Mouse (Mus musculus) midbrain, embryonic 13.5 days (tissue): ENCODE data around the gene Immp2l. TPM values are rescaled to one million over a fixed set of nuclear protein-coding genes. Genes with fewer than 3 reads are reported as not detected.

Experiments used
- ATAC-seq: fragments of 200-750 bp; cut with Nextera tagmentation; 2 replicates; pipeline ENCODE4 v1.8.0; 2017; ENCODE audit warnings: mild to moderate bottlenecking, moderate TSS enrichment, moderate library complexity
- H3K27ac ChIP-seq: fragments of 300-500 bp; sonication (generic); 2 replicates; pipeline ENCODE4 v1.5.1; 2015; ENCODE audit warnings: inconsistent platforms, mild to moderate bottlenecking, moderate library complexity
- H3K27me3 ChIP-seq: fragments of 300-500 bp; sonication (generic); 2 replicates; pipeline ENCODE4 v1.6.1; 2015; ENCODE audit warnings: mild to moderate bottlenecking, inconsistent platforms
- H3K36me3 ChIP-seq: fragments of 300-500 bp; sonication (generic); 2 replicates; pipeline ENCODE4 v1.6.1; 2015; ENCODE audit warnings: mild to moderate bottlenecking, inconsistent platforms
- H3K4me1 ChIP-seq: fragments of 300-500 bp; sonication (generic); replicated peaks from 2 replicates; pipeline ENCODE4 v1.6.1; 2015; ENCODE audit warnings: inconsistent platforms
- H3K4me2 ChIP-seq: fragments of 300-500 bp; sonication (generic); replicated peaks from 2 replicates; pipeline ENCODE4 v1.6.1; 2015; ENCODE audit warnings: moderate library complexity, mild to moderate bottlenecking, inconsistent platforms
- H3K4me3 ChIP-seq: fragments of 300-500 bp; sonication (generic); replicated peaks from 2 replicates; pipeline ENCODE4 v1.5.1; 2015; ENCODE audit warnings: mild to moderate bottlenecking, inconsistent platforms
- H3K9ac ChIP-seq: fragments of 300-500 bp; sonication (generic); replicated peaks from 2 replicates; pipeline ENCODE4 v1.6.1; 2015; ENCODE audit warnings: mild to moderate bottlenecking, inconsistent platforms
- H3K9me3 ChIP-seq: fragments of 300-500 bp; sonication (generic); 2 replicates; pipeline ENCODE4 v1.6.1; 2016; ENCODE audit warnings: mild to moderate bottlenecking, inconsistent platforms
- WGBS: fragments of 180-500 bp; shearing (Covaris S2); methylation state at CpG from one replicate; pipeline ENCODE4 v1.1.7; 2015; 5-methylcytosine and 5-hydroxymethylcytosine counted together
- polyA plus RNA-seq: library from polyadenylated mRNA; unstranded; fragments of >200 nt; fragmentation: Nextera tagmentation; extraction: Ambion mirVana; gene quantifications from 2 replicates; pipeline ENCODE4 v1.2.1, GENCODE M21; 2015

The Immp2l gene
- polyA plus RNA-seq, 1 experiment from 2014 or later, result 5.5 TPM

- no peaks in the 10 kb centered on the region for H3K27me3 ChIP-seq
- no peaks in the 10 kb centered on the region for H3K36me3 ChIP-seq
- H3K4me3 ChIP-seq, result no peak overlapping the region
- H3K4me2 ChIP-seq, result no peak overlapping the region
- WGBS, result 75% methylated on average over 11 of the region's 11 CpGs
- H3K4me1 ChIP-seq, result no peaks in the 10 kb centered on the region
- no peaks in the 10 kb centered on the region for H3K9me3 ChIP-seq
- H3K27ac ChIP-seq, result no peak overlapping the region
- H3K9ac ChIP-seq, result no peak overlapping the region
- no peak for ATAC-seq
These were observed 30.3 kb downstream of the Immp2l start for GRCm38 (mm10) chr12:41054006-41054791.

GRCm38 (mm10) chr12:41055941-41056340 is 32.1 kb downstream of the Immp2l start:
- no peaks in the 10 kb centered on the region for H3K36me3 ChIP-seq
- H3K9ac ChIP-seq, result no peak overlapping the region
- no peak overlapping the region for H3K4me3 ChIP-seq
- no peak overlapping the region for H3K4me2 ChIP-seq
- H3K27ac ChIP-seq, result no peak overlapping the region
- H3K9me3 ChIP-seq, result no peaks in the 10 kb centered on the region
- ATAC-seq, result no peak
- no peaks in the 10 kb centered on the region for H3K27me3 ChIP-seq
- no peaks in the 10 kb centered on the region for H3K4me1 ChIP-seq

- Histone ChIP-seq H3K4me1 (no peaks in the 10 kb centered on the region), H3K36me3 (no peaks in the 10 kb centered on the region), H3K27ac (no peak overlapping the region), H3K9me3 (no peaks in the 10 kb centered on the region), H3K4me3 (no peak overlapping the region), H3K27me3 (no peaks in the 10 kb centered on the region), H3K4me2 (no peak overlapping the region), H3K9ac (no peak overlapping the region)
- 87% methylated on average over 3 of the region's 3 CpGs for WGBS
- ATAC-seq, result no peak
These were observed 39.4 kb downstream of the Immp2l start for GRCm38 (mm10) chr12:41063281-41063680.

GRCm38 (mm10) chr12:41081843-41082242 is 58.0 kb downstream of the Immp2l start:
- WGBS, result 91% methylated on average over 1 of the region's 1 CpGs
- H3K4me2 ChIP-seq, result no peak overlapping the region
- H3K9me3 ChIP-seq, result 0 out of 2 replicates have a peak, but pooled peaks cover 3% of the 10 kb centered on the region
- H3K4me1 ChIP-seq, result peaks cover 3% of the 10 kb centered on the region; the same call in 1 of the 2 replicates
- H3K27ac ChIP-seq, result no peak overlapping the region
- ATAC-seq, result no peak
- no peaks in the 10 kb centered on the region for H3K36me3 ChIP-seq
- H3K27me3 ChIP-seq, result no peaks in the 10 kb centered on the region
- no peak overlapping the region for H3K4me3 ChIP-seq
- no peak overlapping the region for H3K9ac ChIP-seq

- no peak for ATAC-seq
- Histone ChIP-seq H3K4me2 (no peak overlapping the region), H3K9ac (no peak overlapping the region), H3K4me3 (no peak overlapping the region), H3K9me3 (0 out of 2 replicates have a peak, but pooled peaks cover 3% of the 10 kb centered on the region), H3K27me3 (no peaks in the 10 kb centered on the region), H3K4me1 (peaks cover 3% of the 10 kb centered on the region; the same call in 1 of the 2 replicates), H3K27ac (no peak overlapping the region), H3K36me3 (no peaks in the 10 kb centered on the region)
- WGBS, result 86% methylated on average over 2 of the region's 2 CpGs
These were observed 60.6 kb downstream of the Immp2l start for GRCm38 (mm10) chr12:41084370-41085089.

GRCm38 (mm10) chr12:41089931-41090366 is 66.1 kb downstream of the Immp2l start:
- H3K9me3 ChIP-seq, result no peaks in the 10 kb centered on the region
- no peaks in the 10 kb centered on the region for H3K36me3 ChIP-seq
- H3K27me3 ChIP-seq, result no peaks in the 10 kb centered on the region
- no peak overlapping the region for H3K27ac ChIP-seq
- 91% methylated on average over 5 of the region's 5 CpGs for WGBS
- no peak for ATAC-seq
- no peak overlapping the region for H3K4me2 ChIP-seq
- H3K9ac ChIP-seq, result no peak overlapping the region
- peaks cover 3% of the 10 kb centered on the region; the same call in 1 of the 2 replicates for H3K4me1 ChIP-seq
- no peak overlapping the region for H3K4me3 ChIP-seq

- no peak overlapping the region for H3K4me2 ChIP-seq
- no peaks in the 10 kb centered on the region for H3K36me3 ChIP-seq
- no peak overlapping the region for H3K27ac ChIP-seq
- no peaks in the 10 kb centered on the region for H3K27me3 ChIP-seq
- no peak overlapping the region for H3K4me3 ChIP-seq
- H3K9ac ChIP-seq, result no peak overlapping the region
- ATAC-seq, result no peak
- no peaks in the 10 kb centered on the region for H3K9me3 ChIP-seq
- 85% methylated on average over 2 of the region's 2 CpGs for WGBS
- H3K4me1 ChIP-seq, result peaks cover 3% of the 10 kb centered on the region; the same call in 1 of the 2 replicates
These were observed 66.9 kb downstream of the Immp2l start for GRCm38 (mm10) chr12:41090771-41091170.

GRCm38 (mm10) chr12:41091316-41091715 is 67.4 kb downstream of the Immp2l start:
- no peak for ATAC-seq

GRCm38 (mm10) chr12:41096045-41096444 is 72.2 kb downstream of the Immp2l start:
- no peaks in the 10 kb centered on the region for H3K9me3 ChIP-seq
- WGBS, result 63% methylated on average over 4 of the region's 4 CpGs
- H3K4me2 ChIP-seq, result no peak overlapping the region
- H3K27me3 ChIP-seq, result no peaks in the 10 kb centered on the region
- H3K9ac ChIP-seq, result no peak overlapping the region
- no peaks in the 10 kb centered on the region for H3K36me3 ChIP-seq
- ATAC-seq, result no peak
- no peaks in the 10 kb centered on the region for H3K4me1 ChIP-seq
- no peak overlapping the region for H3K27ac ChIP-seq
- no peak overlapping the region for H3K4me3 ChIP-seq

More at GRCm38 (mm10) chr12:41091316-41091715, 67.4 kb downstream of the Immp2l start:
- H3K4me3 ChIP-seq, result no peak overlapping the region
- H3K4me2 ChIP-seq, result no peak overlapping the region
- H3K27me3 ChIP-seq, result no peaks in the 10 kb centered on the region
- 86% methylated on average over 2 of the region's 2 CpGs for WGBS
- H3K4me1 ChIP-seq, result no peaks in the 10 kb centered on the region
- no peak overlapping the region for H3K27ac ChIP-seq
- no peaks in the 10 kb centered on the region for H3K36me3 ChIP-seq
- no peaks in the 10 kb centered on the region for H3K9me3 ChIP-seq
- no peak overlapping the region for H3K9ac ChIP-seq

- no peaks in the 10 kb centered on the region for H3K36me3 ChIP-seq
- H3K4me2 ChIP-seq, result no peak overlapping the region
- WGBS, result 55% methylated on average over 5 of the region's 5 CpGs
- H3K9ac ChIP-seq, result no peak overlapping the region
- no peaks in the 10 kb centered on the region for H3K27me3 ChIP-seq
- H3K9me3 ChIP-seq, result no peaks in the 10 kb centered on the region
- no peak overlapping the region for H3K27ac ChIP-seq
- H3K4me3 ChIP-seq, result no peak overlapping the region
- ATAC-seq, result no peak
- H3K4me1 ChIP-seq, result no peaks in the 10 kb centered on the region
These were observed 73.5 kb downstream of the Immp2l start for GRCm38 (mm10) chr12:41097406-41097805.

GRCm38 (mm10) chr12:41109011-41109410 is 85.1 kb downstream of the Immp2l start:
- Histone ChIP-seq H3K27ac (no peak overlapping the region), H3K9me3 (no peaks in the 10 kb centered on the region), H3K9ac (no peak overlapping the region), H3K4me3 (no peak overlapping the region), H3K27me3 (no peaks in the 10 kb centered on the region), H3K4me1 (no peaks in the 10 kb centered on the region), H3K4me2 (no peak overlapping the region), H3K36me3 (no peaks in the 10 kb centered on the region)
- WGBS, result 13% methylated on average over 2 of the region's 2 CpGs
- no peak for ATAC-seq

GRCm38 (mm10) chr12:41111456-41111855 is 87.6 kb downstream of the Immp2l start:
- no peaks in the 10 kb centered on the region for H3K9me3 ChIP-seq
- no peak overlapping the region for H3K4me3 ChIP-seq
- H3K9ac ChIP-seq, result no peak overlapping the region
- H3K4me1 ChIP-seq, result no peaks in the 10 kb centered on the region
- H3K36me3 ChIP-seq, result no peaks in the 10 kb centered on the region
- H3K27me3 ChIP-seq, result no peaks in the 10 kb centered on the region
- no peak overlapping the region for H3K27ac ChIP-seq
- WGBS, result 39% methylated on average over 1 of the region's 1 CpGs
- peak; percentile 78 for ATAC-seq
- H3K4me2 ChIP-seq, result no peak overlapping the region
